Mouse (Mus musculus): ENCODE measurements around the gene Pdpn. TPM values are rescaled to one million over a fixed set of nuclear protein-coding genes. Genes with fewer than 3 reads are reported as not detected.

The Pdpn gene
- not detected in 4 replicates for total RNA-seq (2023)

GRCm38 (mm10) chr4:143299325-143300070 is at the start of gene Pdpn:
TSS of gene Pdpn (minus strand) at chr4:143299564.

Other genes starting within 250 kb of the Pdpn start
- gene Prdm2, start 86.6 kb downstream of the Pdpn start, total RNA-seq (2023): 81.9 to 86.4 TPM (median 84.0 TPM) in 4 replicates
- not detected in 4 replicates for gene Lrrc38, start 50.2 kb upstream of the Pdpn start, total RNA-seq (2023)
- not detected in 4 replicates for gene Pramel1, start 94.9 kb upstream of the Pdpn start, total RNA-seq (2023)
- gene Pramef8, start 112.9 kb upstream of the Pdpn start, total RNA-seq (2023): 64.5 to 79.0 TPM (median 66.2 TPM) in 4 replicates
- gene Oog4, start 150.8 kb upstream of the Pdpn start, total RNA-seq (2023): not detected in 4 replicates
- not detected in 4 replicates for gene Gm13043, start 211.8 kb upstream of the Pdpn start, total RNA-seq (2023)
- not detected in 4 replicates for gene Gm13040, start 236.4 kb upstream of the Pdpn start, total RNA-seq (2023)

Measured in B cell, adult 62 days (primary cell).